Mouse (Mus musculus): Measurements from ENCODE around the gene Fgfrl1. TPM values are rescaled to one million over a fixed set of nuclear protein-coding genes. Genes with fewer than 3 reads are reported as not detected.

The Fgfrl1 gene
- polyA plus RNA-seq, 1 experiment from 2014 or later: 5.6 TPM

DNA sequence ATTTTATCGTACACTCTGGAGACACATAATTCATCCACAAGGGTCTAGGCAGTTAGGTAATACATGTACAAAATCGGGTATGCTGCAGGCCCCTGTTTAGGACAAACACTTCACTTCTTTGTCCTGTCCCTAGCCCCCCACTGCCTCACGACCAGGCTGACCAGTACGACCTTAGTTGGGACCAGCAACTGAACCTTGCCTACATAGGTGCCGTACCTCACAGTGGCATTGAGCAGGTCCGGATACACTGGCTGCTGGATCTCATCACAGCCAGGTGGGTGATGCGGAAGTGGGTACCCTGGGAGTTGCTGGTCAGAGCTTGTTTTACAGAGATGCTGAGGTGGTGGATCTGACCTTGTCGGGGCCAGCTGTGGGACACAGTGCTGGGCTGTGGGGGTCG lies 22.2 kb upstream of the Fgfrl1 start:
- H3K27ac ChIP-seq (ENCODE audit: low read depth): peak overlapping the region; percentile 94
- H3K36me3 ChIP-seq (replicated peaks; ENCODE audit: insufficient read depth, low read length): peaks cover 25% of the 10 kb centered on the region
- peak overlapping the region; percentile 92 for H3K4me2 ChIP-seq (ENCODE audit: low read depth, low read length)
- TF ChIP-seq EP300 (IDR thresholded peaks at IDR 0.05; ENCODE audit: low read depth): no peak
- no peak for TF ChIP-seq CTCF (IDR thresholded peaks at IDR 0.05; ENCODE audit: low read depth)
- no peaks in the 10 kb centered on the region for H3K9me3 ChIP-seq (ENCODE audit: low read length)
- peaks cover 17% of the 10 kb centered on the region for H3K4me1 ChIP-seq (ENCODE audit: insufficient read depth)
- H3K27me3 ChIP-seq (ENCODE audit: insufficient read depth, low read length): no peaks in the 10 kb centered on the region
- H3K9ac ChIP-seq (replicated peaks): peak overlapping the region; percentile 81
- 61% methylated on average over 9 of the region's 9 CpGs for WGBS (ENCODE audit: insufficient replicate concordance)
- DNase-seq (no peak), ATAC-seq (no peak)
- H3K4me3 ChIP-seq (ENCODE audit: low read depth, low read length): peak overlapping the region; percentile 56

DNA sequence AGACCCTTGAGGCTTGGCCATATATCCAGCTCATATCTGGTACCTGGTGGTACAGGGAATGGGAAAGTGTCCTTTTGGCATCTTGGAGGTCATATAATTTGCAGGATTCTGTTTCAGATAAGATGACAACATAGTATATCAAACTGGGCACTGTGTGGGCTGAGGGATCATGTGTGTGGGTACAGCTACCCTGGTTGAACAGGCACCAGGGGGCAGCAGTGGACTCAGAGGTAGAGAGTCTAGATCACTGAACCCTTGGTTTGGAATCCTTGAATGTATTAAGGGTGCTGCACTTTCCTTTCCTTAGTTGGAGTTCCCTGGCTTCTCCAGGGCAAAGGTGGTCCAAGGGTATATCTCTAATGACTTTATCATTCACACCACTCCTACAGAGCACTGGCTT lies 21.4 kb upstream of the Fgfrl1 start:
- Histone ChIP-seq H3K4me3 (ENCODE audit: low read depth, low read length) (no peak overlapping the region), H3K27me3 (ENCODE audit: insufficient read depth, low read length) (no peaks in the 10 kb centered on the region), H3K27ac (ENCODE audit: low read depth) (peak overlapping the region; percentile 55; the same call in 1 of the 2 replicates), H3K4me1 (ENCODE audit: insufficient read depth) (peaks cover 22% of the 10 kb centered on the region), H3K4me2 (ENCODE audit: low read depth, low read length) (no peak overlapping the region), H3K9ac (replicated peaks) (no peak overlapping the region), H3K36me3 (replicated peaks; ENCODE audit: insufficient read depth, low read length) (peaks cover 25% of the 10 kb centered on the region), H3K9me3 (ENCODE audit: low read length) (no peaks in the 10 kb centered on the region)
- ATAC-seq (no peak), DNase-seq (peak; percentile 82)
- TF ChIP-seq CTCF (IDR thresholded peaks at IDR 0.05; ENCODE audit: low read depth) (peak; percentile 81), EP300 (IDR thresholded peaks at IDR 0.05; ENCODE audit: low read depth) (no peak)

DNA sequence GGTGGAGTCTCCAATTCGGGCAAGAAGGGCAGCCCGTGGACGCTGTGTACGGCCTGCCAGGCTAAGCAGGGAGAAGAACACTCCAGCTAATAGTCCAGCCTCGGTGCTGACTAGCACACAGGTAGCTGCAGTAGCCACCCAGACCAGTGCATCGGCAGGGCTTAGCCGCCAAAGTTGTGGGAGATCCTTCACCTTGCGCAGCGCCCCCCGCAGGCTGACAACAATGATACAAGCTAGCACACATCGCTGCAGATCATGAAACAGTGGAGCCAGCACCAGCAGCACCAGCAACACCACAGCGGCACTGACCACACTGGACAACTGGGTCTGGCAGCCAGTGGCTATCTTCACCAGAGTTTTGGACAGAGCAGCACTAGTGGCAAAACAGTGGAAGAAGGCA lies 20.4 kb upstream of the Fgfrl1 start:
- TF ChIP-seq EP300 (IDR thresholded peaks at IDR 0.05; ENCODE audit: low read depth): no peak
- TF ChIP-seq CTCF (IDR thresholded peaks at IDR 0.05; ENCODE audit: low read depth): peak; percentile 37
- Histone ChIP-seq H3K27ac (ENCODE audit: low read depth) (peak overlapping the region; percentile 39; the same call in 1 of the 2 replicates), H3K4me2 (ENCODE audit: low read depth, low read length) (no peak overlapping the region), H3K9ac (replicated peaks) (no peak overlapping the region), H3K36me3 (replicated peaks; ENCODE audit: insufficient read depth, low read length) (peaks cover 25% of the 10 kb centered on the region), H3K4me1 (ENCODE audit: insufficient read depth) (peaks cover 31% of the 10 kb centered on the region), H3K4me3 (ENCODE audit: low read depth, low read length) (no peak overlapping the region), H3K9me3 (ENCODE audit: low read length) (no peaks in the 10 kb centered on the region), H3K27me3 (ENCODE audit: insufficient read depth, low read length) (no peaks in the 10 kb centered on the region)
- ATAC-seq (no peak), DNase-seq (no peak)
- 90% methylated on average over 12 of the region's 12 CpGs for WGBS (ENCODE audit: insufficient replicate concordance)

DNA sequence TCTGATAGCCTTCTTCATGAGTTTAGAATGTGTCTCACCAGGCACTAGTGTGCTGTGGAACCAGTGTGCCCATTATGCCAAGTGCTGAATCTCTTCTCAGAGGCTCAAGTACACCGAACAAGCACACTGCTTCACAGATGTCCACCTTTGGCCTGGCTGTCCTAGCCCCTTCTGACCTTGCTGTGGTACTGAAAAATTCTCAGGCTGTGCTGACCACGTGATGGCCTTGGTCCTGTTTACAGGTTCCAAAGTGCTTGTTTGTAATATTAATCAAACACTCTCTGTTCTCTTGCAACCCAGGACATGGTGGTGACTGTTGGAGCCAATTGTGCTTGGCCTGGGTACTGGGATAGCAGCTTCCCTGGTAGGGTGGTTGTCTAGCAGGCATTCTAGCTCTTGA lies 17.6 kb upstream of the Fgfrl1 start:
- peaks cover 40% of the 10 kb centered on the region for H3K4me1 ChIP-seq (ENCODE audit: insufficient read depth)
- H3K27me3 ChIP-seq (ENCODE audit: insufficient read depth, low read length): no peaks in the 10 kb centered on the region
- H3K4me2 ChIP-seq (ENCODE audit: low read depth, low read length): peak overlapping the region; percentile 70
- H3K27ac ChIP-seq (ENCODE audit: low read depth): peak overlapping the region; percentile 96
- H3K36me3 ChIP-seq (replicated peaks; ENCODE audit: insufficient read depth, low read length): peaks cover 25% of the 10 kb centered on the region
- 54% methylated on average over 2 of the region's 2 CpGs for WGBS (ENCODE audit: insufficient replicate concordance)
- H3K9me3 ChIP-seq (ENCODE audit: low read length): no peaks in the 10 kb centered on the region
- peak; percentile 85 for ATAC-seq
- H3K9ac ChIP-seq (replicated peaks): peak overlapping the region; percentile 19
- DNase-seq: peak; percentile 59
- peak overlapping the region; percentile 25 for H3K4me3 ChIP-seq (ENCODE audit: low read depth, low read length)
- TF ChIP-seq CTCF (IDR thresholded peaks at IDR 0.05; ENCODE audit: low read depth): no peak
- TF ChIP-seq EP300 (IDR thresholded peaks at IDR 0.05; ENCODE audit: low read depth): peak; percentile 57; the same call in 1 of the 2 replicates

DNA sequence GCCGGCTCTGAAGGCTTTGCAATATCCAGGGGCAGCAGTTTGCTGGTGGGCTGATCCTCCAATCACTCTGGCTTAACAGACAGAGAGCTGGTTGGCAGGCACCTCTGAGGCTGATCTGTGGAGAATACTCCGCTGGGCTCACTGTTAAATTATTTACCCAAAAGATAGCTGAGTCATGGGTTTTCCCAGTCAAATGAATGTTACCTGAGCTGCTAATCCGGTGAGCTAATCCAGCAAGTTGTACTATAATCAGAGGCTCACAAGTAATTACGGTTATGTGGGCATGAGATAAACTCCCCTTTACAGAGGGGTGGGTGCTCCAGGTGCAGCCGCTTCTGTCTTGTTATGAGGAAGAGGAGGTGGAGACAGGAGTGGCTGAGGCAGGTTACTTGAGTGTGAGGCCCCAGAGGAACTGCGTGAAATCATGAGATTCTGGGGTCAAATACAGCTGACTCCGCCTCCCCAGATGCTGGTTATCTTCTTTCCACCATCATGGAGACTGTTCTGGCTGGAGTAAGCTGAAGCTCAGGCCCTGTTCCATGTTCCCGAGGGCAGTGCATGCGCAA lies 16.8 kb upstream of the Fgfrl1 start, which contains the start of gene Slc26a1:
Gene Slc26a1 (minus strand): TSS at position 319 of the 566 bp plus-strand sequence.
- Histone ChIP-seq H3K4me1 (ENCODE audit: insufficient read depth) (peaks cover 35% of the 10 kb centered on the region), H3K27ac (ENCODE audit: low read depth) (peak within 1 kb of the TSS; percentile 96)
- WGBS (ENCODE audit: insufficient replicate concordance): 33% methylated on average over 9 of the region's 9 CpGs

DNA sequence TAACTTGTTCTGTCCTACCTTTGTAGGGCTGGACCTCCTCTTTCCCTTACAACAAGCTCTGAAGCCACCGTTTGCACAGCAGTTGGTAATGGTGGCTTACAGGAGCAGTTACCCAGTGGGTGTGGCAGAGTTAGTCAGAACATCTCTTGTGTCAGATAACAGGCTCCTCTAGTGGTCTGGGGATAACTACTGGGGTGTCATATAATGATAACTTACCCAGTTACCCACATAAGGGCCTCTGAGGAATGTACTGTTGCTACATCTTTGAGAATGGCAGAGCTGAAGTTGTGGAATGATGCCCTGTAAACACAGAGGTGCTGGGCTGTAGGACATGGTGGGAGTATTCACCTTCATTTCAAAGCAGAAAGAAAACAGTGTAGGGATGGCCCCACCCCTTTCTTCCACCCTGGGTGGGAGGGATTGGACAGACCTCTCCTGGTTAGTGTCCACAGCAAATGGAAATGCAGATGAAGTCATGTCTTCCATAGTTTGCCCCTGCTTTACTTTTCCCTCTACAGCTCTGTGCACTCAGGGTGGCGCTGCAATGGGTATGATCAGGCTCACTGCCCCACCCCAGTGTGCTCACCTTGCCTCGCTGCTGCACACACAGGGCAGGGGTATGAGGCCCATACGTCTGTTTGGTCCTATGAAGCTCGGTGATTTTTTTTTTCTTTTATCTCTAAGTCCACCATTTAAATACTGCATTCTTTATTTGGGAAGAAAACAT lies 15.2 kb upstream of the Fgfrl1 start:
- DNase-seq (no peak), ATAC-seq (peak; percentile 27)
- peaks cover 35% of the 10 kb centered on the region for H3K4me1 ChIP-seq (ENCODE audit: insufficient read depth)
- TF ChIP-seq CTCF (IDR thresholded peaks at IDR 0.05; ENCODE audit: low read depth): peak; percentile 36
- TF ChIP-seq EP300 (IDR thresholded peaks at IDR 0.05; ENCODE audit: low read depth): peak; percentile 72
- peak overlapping the region; percentile 70 for H3K4me2 ChIP-seq (ENCODE audit: low read depth, low read length)
- H3K36me3 ChIP-seq (replicated peaks; ENCODE audit: insufficient read depth, low read length): peaks cover 18% of the 10 kb centered on the region
- peak overlapping the region; percentile 96 for H3K27ac ChIP-seq (ENCODE audit: low read depth)
- WGBS (ENCODE audit: insufficient replicate concordance): 23% methylated on average over 5 of the region's 5 CpGs
- H3K4me3 ChIP-seq (ENCODE audit: low read depth, low read length): peak overlapping the region; percentile 13; the same call in 1 of the 2 replicates
- H3K9ac ChIP-seq (replicated peaks): peak overlapping the region; percentile 59; the same call in 1 of the 2 replicates
- H3K27me3 ChIP-seq (ENCODE audit: insufficient read depth, low read length): no peaks in the 10 kb centered on the region
- H3K9me3 ChIP-seq (ENCODE audit: low read length): no peaks in the 10 kb centered on the region

More for the DNA sequence above, 16.8 kb upstream of the Fgfrl1 start, which contains the start of gene Slc26a1:
- no peaks in the 10 kb centered on the region for H3K9me3 ChIP-seq (ENCODE audit: low read length)
- ATAC-seq (peak; percentile 62), DNase-seq (peak; percentile 46)
- H3K36me3 ChIP-seq (replicated peaks; ENCODE audit: insufficient read depth, low read length): peaks cover 25% of the 10 kb centered on the region
- H3K4me3 ChIP-seq (ENCODE audit: low read depth, low read length): peak within 1 kb of the TSS; percentile 25
- peak within 1 kb of the TSS; percentile 70 for H3K4me2 ChIP-seq (ENCODE audit: low read depth, low read length)
- TF ChIP-seq CTCF (IDR thresholded peaks at IDR 0.05; ENCODE audit: low read depth) (no peak), EP300 (IDR thresholded peaks at IDR 0.05; ENCODE audit: low read depth) (peak; percentile 57)
- H3K27me3 ChIP-seq (ENCODE audit: insufficient read depth, low read length): no peaks in the 10 kb centered on the region
- H3K9ac ChIP-seq (replicated peaks): peak within 1 kb of the TSS; percentile 59

Data from liver, postnatal 0 days (tissue).